Mouse (Mus musculus): ENCODE measurements at regions not wholly inside any gene's neighbourhood (a gene's known extent, or its start where the extent isn't known, plus 50 kb on each side); places are given as distances from the start of the nearest gene placed in this dataset.

- in situ Hi-C loops (cut with MboI; ENCODE audit: low pct_unique_long_range_greater_than_20kb in 1 of 2, low sequenced_read_pairs in 2 of 2, unreplicated experiment in 1 of 2) = no loop called here
Measured at GRCm38 (mm10) chr7:83105672-83106071, 238.5 kb downstream of the Mex3b start.

DNA sequence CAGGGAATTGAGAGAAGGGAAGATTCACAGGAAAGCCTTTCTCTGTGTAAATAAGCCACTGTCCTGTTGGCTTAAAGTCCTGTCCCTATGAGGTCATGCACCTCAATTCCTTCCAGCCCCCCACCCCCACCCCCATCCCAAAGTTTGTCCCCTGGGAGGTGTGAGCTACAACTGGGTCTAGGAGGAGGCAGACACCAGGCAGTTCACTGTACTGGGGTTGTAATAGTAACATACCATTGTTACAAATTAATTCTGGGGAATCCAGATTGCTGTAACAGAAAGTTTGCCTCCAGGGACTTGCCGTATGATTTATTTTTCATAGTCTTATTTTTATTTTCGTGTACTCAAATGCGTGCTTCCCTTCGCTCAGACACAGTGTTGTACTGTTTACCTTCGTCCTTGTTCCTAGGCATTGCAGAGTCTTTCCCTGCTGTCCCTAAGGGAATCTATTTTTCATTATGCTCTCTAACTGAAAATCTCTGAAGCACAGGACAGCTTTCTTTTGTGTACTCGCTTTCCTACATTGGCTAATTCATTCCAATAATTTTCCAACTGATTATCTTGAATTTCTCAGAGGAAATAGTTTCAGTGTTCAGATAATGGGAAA, 244.2 kb downstream of the Mex3b start:
- in situ Hi-C loops (cut with MboI; ENCODE audit: low pct_unique_long_range_greater_than_20kb in 1 of 2, low sequenced_read_pairs in 2 of 2, unreplicated experiment in 1 of 2) = no loop called here

- in situ Hi-C loops (cut with MboI; ENCODE audit: low pct_unique_long_range_greater_than_20kb in 1 of 2, low sequenced_read_pairs in 2 of 2, unreplicated experiment in 1 of 2) = no loop called here
Measured at GRCm38 (mm10) chr7:83116487-83116886, 249.4 kb downstream of the Mex3b start.

DNA sequence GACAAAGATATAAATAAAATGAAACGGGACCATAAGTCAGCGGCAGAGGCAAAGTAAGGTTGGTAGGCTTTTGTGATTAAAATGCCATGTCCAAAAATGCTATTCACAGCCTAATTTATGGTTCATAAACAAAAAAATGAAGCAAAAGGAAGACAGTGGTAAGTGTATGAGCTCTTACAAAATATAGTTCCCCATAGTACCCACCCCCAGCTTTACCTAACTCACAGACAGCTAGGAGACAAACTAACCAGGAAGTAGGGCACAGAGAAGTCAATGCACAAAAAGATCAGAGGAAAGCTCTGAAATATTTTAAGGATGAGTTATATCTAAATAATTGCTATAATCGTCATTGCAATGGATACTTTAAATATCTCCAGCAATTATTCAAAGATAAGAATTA, 249.9 kb downstream of the Mex3b start:
- in situ Hi-C loops (cut with MboI; ENCODE audit: low pct_unique_long_range_greater_than_20kb in 1 of 2, low sequenced_read_pairs in 2 of 2, unreplicated experiment in 1 of 2) = no loop called here

DNA sequence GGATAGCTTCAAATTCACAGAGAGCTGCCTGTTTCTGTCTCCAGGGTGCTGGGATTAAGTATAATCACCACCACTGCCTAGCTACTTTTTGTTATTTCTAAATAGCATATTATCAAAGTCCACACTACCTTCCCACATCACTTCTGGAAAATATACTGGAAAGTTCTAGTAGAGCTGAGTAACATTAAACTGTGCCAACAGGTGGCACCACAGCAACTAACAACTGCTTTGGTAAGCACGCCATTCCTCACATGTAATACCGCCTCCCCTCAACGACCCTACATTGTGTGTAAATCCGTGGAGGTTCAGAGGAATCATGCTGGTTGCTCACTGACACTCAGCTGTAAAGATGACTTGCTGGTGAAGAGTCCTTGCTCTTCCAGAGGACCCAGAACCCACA, 259.1 kb downstream of the Mex3b start:
- in situ Hi-C loops (cut with MboI; ENCODE audit: low pct_unique_long_range_greater_than_20kb in 1 of 2, low sequenced_read_pairs in 2 of 2, unreplicated experiment in 1 of 2) = no loop called here

GRCm38 (mm10) chr7:83140216-83140615, 273.1 kb downstream of the Mex3b start:
- in situ Hi-C loops (cut with MboI; ENCODE audit: low pct_unique_long_range_greater_than_20kb in 1 of 2, low sequenced_read_pairs in 2 of 2, unreplicated experiment in 1 of 2) = no loop called here

GRCm38 (mm10) chr7:83140658-83141057, 273.5 kb downstream of the Mex3b start:
- in situ Hi-C loops (cut with MboI; ENCODE audit: low pct_unique_long_range_greater_than_20kb in 1 of 2, low sequenced_read_pairs in 2 of 2, unreplicated experiment in 1 of 2) = no loop called here

DNA sequence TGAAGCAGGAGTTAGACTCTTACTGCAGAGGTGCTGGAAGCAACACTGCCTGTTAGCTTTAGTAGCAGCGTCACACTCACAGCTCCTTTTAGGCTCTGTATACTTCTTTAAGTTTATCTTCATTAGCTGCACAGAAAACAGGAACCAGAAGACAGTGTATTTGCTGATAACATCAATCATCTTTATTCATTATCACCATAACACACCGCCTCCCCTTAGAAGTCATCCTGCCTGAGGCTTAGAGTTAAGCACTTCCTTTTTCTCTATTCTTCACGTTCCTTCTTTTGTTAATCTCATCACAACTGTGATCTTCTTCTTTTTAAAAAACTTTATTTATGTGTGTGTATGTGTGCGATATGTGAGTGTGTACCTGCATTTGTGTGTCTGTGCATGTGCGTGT, 276.9 kb downstream of the Mex3b start:
- in situ Hi-C loops (cut with MboI; ENCODE audit: low pct_unique_long_range_greater_than_20kb in 1 of 2, low sequenced_read_pairs in 2 of 2, unreplicated experiment in 1 of 2) = no loop called here

GRCm38 (mm10) chr7:83145551-83145950, 278.4 kb downstream of the Mex3b start:
- in situ Hi-C loops (cut with MboI; ENCODE audit: low pct_unique_long_range_greater_than_20kb in 1 of 2, low sequenced_read_pairs in 2 of 2, unreplicated experiment in 1 of 2) = no loop called here

DNA sequence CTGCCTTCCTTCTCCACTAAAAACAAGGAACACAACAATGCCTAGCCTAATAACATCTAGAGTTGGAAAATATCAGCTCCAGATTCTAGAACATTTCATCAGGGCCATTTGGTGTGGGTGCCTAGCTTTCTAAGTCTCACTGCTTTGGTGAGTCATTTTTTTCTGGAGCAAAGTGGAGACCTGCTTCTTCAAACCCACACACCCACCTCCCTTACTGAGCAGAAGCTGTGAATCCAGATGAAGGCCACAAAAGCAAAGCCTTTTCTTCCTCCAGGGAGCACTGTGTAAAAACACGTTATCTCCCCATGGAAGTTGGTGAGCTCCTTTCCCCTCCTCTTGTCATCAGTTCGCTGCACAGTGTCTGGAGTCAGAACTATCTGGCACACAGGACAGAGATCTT, 294.1 kb downstream of the Mex3b start:
- in situ Hi-C loops (cut with MboI; ENCODE audit: low pct_unique_long_range_greater_than_20kb in 1 of 2, low sequenced_read_pairs in 2 of 2, unreplicated experiment in 1 of 2) = no loop called here

- in situ Hi-C loops (cut with MboI; ENCODE audit: low pct_unique_long_range_greater_than_20kb in 1 of 2, low sequenced_read_pairs in 2 of 2, unreplicated experiment in 1 of 2) = no loop called here
Measured at GRCm38 (mm10) chr7:83162868-83163267, 295.7 kb downstream of the Mex3b start.

- in situ Hi-C loops (cut with MboI; ENCODE audit: low pct_unique_long_range_greater_than_20kb in 1 of 2, low sequenced_read_pairs in 2 of 2, unreplicated experiment in 1 of 2) = no loop called here
Measured at GRCm38 (mm10) chr7:83179403-83179802, 312.3 kb downstream of the Mex3b start.

- in situ Hi-C loops (cut with MboI; ENCODE audit: low pct_unique_long_range_greater_than_20kb in 1 of 2, low sequenced_read_pairs in 2 of 2, unreplicated experiment in 1 of 2) = no loop called here
Measured at GRCm38 (mm10) chr7:83186341-83186740, 319.2 kb downstream of the Mex3b start.

DNA sequence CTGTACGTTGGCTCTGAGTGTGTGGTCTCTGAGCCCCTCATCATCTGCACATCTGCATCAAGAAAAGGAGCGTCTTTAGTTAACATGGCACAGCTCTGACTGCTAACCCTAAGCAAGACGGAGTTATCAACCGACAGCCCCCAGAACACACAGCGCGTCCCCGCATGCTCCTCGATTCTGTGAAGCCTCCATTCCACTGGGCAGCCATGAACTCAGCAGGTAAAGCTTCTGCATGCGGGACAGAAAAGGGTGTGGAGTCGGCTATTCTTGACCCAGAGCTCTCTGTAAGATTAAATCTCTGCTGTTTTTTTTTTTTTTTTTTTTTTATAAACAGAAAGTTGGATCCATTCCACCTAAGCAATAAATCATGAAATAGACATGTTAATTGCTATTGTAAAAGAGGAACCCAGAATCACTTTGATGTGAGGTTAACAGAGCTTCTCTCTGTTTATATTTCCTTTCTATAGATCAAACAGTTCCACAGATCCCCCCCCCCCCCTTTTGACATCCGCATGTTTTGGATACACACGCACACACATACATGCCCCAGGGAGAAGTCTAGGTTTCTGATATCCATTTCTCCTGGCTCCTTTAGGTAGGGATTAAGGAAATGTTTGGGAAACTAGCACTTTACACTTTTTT, 328.9 kb downstream of the Mex3b start:
- in situ Hi-C loops (cut with MboI; ENCODE audit: low pct_unique_long_range_greater_than_20kb in 1 of 2, low sequenced_read_pairs in 2 of 2, unreplicated experiment in 1 of 2) = no loop called here

DNA sequence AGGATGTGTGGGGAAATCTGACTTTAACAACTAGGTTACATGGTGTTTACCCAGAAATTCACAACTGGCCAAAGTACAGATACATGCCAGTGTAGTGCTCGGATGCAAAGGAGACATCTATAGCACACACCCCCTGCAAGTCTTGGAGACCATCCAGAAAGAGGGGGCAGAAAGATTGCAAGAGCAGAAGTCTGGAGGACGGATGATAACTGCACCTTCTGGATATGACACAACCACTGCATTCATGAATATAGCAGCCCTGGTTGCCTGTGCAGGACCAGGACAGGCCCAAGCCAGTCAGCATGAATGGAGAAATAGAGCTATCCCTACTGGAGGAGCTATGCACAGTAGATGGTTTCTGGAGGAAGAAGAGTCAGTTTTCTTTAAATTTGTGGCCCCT, 330.4 kb downstream of the Mex3b start:
- in situ Hi-C loops (cut with MboI; ENCODE audit: low pct_unique_long_range_greater_than_20kb in 1 of 2, low sequenced_read_pairs in 2 of 2, unreplicated experiment in 1 of 2) = no loop called here

GRCm38 (mm10) chr7:83201126-83201686, 334.1 kb downstream of the Mex3b start:
- in situ Hi-C loops (cut with MboI; ENCODE audit: low pct_unique_long_range_greater_than_20kb in 1 of 2, low sequenced_read_pairs in 2 of 2, unreplicated experiment in 1 of 2) = loop anchor here in 1 of 2 experiments (25.0 kb wide), 1 partner anchor 286 kb away; no protein-coding TSS in a partner anchor

- in situ Hi-C loops (cut with MboI; ENCODE audit: low pct_unique_long_range_greater_than_20kb in 1 of 2, low sequenced_read_pairs in 2 of 2, unreplicated experiment in 1 of 2) = loop anchor here in 1 of 2 experiments (25.0 kb wide), 1 partner anchor 285 kb away; no protein-coding TSS in a partner anchor
Measured at GRCm38 (mm10) chr7:83201768-83202493, 334.8 kb downstream of the Mex3b start.

- in situ Hi-C loops (cut with MboI; ENCODE audit: low pct_unique_long_range_greater_than_20kb in 1 of 2, low sequenced_read_pairs in 2 of 2, unreplicated experiment in 1 of 2) = loop anchor here in 1 of 2 experiments (25.0 kb wide), 1 partner anchor 284 kb away; no protein-coding TSS in a partner anchor
Measured at GRCm38 (mm10) chr7:83203311-83204012, 336.3 kb downstream of the Mex3b start.

- in situ Hi-C loops (cut with MboI; ENCODE audit: low pct_unique_long_range_greater_than_20kb in 1 of 2, low sequenced_read_pairs in 2 of 2, unreplicated experiment in 1 of 2) = loop anchor here in 1 of 2 experiments (25.0 kb wide), 1 partner anchor 283 kb away; no protein-coding TSS in a partner anchor
Measured at GRCm38 (mm10) chr7:83204013-83204365, 336.9 kb downstream of the Mex3b start.
